Mouse (Mus musculus): Measurements from ENCODE around the gene Cdh13.

Gene Cdh13

DNA sequence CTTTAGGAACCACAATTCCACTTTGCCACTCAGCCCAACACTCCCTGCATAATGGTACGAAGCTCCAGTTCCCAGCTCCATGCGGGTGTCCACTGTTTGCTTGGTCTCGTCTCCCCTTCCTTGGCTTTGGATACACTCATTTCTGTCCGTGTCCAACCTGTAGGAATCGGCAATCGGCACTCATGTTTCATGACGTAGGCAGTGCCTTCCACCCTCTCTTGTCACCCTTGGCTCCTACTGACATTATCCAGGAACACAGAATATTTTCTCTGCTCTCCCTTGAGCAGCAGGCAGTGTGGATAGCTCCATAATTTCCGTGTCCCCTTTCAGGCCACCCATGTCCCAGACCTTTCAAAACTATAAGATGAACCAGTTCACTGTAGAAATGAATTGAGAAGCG lies 97.2 kb downstream of the Cdh13 start:
- no peak for DNase-seq (ENCODE audit: low read depth, low spot score)

DNA sequence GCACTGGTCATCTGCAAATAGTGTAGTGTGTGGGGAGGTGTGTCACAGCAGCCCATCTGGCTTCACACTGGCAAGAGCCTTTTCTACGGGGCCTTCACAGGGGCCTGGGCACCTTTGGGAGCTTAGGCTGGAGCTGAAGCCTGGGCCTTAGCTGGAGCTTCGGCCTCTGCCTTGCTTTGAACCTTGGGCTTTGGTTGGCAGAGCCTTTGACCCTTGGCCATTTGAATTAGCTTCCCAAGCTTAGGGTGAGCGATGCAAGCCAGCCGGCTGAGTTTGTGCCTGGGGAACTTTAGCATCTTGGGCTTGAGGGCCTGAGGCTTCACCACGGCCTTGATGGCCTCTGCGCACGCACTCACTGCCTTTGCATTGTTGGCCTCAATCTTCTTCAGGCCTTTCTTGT lies 98.1 kb downstream of the Cdh13 start:
- DNase-seq (ENCODE audit: low read depth, low spot score): no peak

DNA sequence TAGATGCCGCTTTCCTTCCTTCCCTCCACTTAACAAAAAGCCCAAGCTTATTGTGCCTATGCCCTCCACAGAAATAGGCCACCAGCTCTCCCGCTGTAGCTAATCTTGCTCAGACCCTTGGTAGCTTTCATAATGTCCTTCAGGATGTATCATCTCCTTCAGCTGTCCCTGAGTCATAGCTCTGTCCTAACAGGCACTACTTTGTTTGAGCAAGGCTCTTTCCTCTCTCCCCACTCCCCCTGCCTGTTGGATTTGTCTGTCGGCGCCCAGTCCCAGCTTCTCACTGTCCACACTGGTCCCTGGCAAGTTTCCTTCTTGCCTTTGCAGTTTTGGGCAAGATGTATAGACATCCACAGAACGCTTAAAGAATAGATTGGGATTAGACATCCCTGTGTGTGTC lies 100.8 kb downstream of the Cdh13 start:
- DNase-seq (ENCODE audit: low read depth, low spot score): no peak

DNA sequence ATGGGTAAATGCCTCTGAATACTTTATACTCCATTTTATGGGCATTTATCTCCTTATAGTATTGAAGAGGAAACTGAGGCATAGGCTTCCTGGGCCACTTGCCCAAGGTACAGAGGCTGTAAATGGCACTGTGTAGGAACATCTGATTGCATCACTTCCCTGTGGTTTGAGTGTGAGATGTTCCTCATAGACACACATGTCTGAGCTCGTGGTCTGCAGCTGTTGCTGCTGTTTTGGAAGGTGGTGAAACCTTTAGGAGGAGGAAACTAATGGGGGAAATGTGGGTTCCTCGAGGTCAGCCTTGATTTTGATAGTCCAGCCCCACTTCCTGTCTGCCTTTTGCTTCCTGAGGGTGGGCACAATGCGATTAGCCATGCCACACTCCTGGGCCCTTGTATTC lies 105.9 kb downstream of the Cdh13 start:
- DNase-seq (ENCODE audit: low read depth, low spot score): no peak

DNA sequence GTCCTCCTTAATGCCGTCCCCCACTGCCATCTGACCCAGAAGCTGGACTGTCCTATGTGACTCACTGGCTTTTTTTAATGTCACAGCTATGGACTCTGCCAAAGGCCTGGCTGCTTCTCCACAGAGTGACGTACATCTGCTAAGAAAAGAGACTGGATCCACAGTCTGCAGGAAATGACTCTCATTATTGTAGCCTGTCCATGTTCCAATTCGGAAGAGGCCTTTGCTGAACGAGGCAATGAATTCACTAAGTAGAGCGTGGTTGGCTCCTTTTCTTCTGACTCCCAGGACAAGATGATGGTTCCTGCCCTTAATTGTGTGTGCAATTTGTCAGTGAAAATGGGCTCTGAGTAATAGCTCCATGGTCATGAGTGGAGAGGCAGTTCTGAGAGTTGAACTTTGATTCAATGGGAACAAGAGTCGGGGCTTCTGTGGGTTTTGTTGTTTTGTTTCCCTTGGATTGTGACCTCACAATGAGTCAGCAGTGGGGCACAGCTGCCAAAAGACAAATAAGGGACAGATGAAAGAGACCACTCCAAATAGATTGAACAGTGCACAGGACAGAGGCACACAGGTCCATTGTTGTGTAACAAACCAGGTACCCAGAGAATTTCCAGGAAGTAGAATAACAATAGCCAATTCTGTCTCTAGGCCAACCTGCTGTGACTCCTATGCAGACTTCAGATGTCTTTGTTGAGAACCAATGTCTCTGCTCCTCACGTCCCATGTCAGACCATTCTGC lies 110.5 kb downstream of the Cdh13 start:
- no peak for DNase-seq (ENCODE audit: low read depth, low spot score)

DNA sequence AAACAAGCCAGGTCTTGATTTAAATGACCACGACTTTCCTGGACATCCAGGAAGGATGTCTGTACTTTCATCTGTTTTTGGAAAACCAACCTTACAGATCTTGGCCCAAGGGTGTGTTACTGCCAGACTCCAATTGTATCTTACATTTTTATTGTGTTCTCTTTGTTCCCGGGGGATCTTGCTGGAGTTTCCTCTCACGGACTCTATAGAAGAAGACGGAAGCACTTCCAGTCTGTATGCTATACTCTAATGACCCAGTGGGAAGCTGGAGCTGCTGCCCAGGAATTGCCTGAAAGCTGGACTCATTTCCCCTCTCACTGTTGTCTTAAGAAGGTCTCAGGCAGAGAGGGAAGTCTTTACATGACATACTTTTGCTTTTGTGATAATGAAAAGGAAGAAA lies 111.6 kb downstream of the Cdh13 start:
- no peak for DNase-seq (ENCODE audit: low read depth, low spot score)

DNA sequence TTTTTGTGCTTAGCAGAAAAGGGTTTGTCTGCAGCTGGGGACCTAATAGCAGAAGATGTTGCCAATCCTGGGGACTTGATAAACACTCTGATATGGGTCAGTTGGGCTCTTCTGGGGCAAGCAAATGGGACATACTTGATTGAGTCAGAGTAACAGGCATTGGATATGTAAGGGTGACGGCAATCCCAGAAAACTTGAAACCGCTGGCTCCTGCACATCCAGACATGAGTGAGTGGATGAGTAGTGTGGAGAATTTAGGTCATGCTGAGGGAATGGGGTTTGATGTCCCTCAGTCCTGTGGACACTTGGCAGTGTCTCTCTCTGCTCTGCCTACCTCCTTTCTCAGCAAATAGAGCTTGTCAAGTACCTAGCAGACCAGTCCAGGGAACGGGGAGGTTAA lies 121.3 kb downstream of the Cdh13 start:
- DNase-seq (ENCODE audit: low read depth, low spot score): no peak

DNA sequence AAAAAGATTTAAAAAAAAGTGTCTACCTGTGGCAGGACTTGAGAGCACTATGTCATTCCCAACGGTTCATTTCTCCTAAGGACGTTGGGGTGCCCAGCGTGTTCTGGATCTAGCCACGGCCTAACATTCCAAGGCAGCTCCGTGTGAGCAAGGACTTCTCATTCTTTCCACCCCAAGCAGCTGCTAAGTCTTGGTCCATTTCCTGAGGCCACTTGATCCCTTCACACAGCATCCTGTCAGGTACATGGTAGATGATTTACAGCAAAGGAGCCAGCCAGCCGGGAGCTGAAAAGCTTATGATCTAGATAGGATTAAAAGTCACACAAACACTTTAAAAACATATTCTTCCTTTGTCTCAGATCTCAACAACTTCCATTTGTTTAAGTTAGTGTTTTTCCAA lies 123.8 kb downstream of the Cdh13 start:
- no peak for DNase-seq (ENCODE audit: low read depth, low spot score)

DNA sequence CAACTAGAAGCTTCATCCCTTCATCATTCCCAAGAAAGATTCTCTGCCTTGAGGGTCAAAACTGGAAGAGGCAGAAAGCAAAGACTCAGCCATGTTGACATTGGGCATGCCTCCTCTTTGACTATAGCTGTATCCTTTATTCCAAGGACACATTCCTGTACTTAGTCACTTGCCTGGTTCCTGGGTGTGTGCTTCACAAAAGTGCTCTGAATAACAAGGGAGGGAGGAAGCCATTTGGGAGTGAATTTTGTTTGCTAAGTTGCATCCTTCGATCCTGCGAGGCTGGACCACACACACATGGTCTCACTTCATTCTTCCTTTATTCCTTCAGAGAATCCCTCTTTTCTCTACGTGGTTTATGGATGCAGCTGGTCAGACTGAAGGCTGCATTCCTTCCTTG lies 125.9 kb downstream of the Cdh13 start:
- no peak for DNase-seq (ENCODE audit: low read depth, low spot score)

DNA sequence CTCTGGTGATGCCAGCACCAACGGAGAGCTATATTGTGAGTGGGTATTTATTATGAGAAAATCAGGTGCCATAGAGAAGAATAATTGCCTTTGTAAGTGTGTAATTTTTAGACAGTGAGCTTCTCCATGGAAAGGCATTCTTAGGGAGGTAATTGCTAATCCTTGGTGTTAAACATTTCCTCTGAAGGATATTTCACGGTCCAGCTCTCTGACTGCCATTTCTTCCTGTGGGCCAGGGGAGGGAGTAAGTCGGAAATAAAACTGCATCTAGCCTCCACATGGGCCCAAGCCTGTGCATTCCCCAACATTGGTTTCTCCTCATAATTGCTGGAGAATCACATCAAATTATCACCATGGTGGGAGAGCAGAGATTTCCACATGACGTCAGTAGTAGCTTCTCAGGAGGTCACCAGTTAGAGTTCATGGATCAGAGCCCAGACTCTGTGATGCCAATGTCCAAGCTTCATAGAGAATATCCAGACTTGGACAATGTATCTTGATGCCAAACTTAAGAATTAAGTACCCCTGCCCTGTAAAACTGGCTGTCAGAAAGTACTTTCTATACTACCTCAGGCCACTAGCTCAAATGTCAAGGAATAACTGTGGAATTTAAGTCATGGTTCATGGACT lies 126.9 kb downstream of the Cdh13 start:
- no peak for DNase-seq (ENCODE audit: low read depth, low spot score)

DNA sequence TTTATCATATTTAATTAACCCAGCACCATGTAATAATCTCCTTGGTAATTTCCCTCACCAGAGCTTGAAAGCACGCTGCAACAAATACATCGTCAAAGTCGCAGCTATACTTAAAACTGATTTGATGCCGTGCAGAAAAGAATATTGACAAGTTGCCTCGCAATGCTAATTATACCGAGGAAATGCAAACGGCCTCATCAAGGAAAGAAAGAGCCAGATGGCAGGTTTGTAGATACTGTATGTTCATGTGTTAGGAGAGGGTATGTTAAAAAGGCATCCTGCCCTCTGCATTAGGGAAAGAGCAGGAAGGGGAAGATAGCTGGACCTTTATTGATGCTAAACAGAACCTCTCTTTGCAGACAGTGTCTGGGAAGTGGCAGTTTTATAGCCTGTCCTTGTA lies 132.1 kb downstream of the Cdh13 start:
- no peak for DNase-seq (ENCODE audit: low read depth, low spot score)

DNA sequence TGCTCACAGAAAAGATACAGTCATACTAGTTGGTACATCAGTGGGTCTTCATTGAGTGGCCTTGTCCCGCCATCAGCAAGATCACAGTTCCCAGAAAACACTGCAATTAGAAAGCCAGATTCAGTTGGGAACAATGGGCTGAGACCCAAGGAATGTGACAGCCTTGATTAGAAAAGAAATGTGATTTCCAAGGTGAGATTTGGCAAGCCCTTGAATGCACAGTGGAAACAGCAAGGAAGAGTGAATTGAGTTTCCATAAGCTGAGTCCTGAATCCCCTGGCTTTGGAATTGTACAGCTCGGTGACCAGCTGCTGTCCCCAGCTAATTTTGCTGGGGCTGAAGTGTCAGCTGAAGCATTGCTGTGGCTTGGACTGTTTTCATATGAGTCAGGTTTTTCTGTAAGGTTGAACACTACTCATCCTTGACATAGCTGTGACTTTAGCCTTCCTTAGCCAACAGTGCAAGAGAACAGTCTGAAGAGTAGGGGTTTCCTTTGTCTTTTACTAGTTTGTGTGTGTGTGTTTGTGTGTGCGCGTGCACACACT lies 133.3 kb downstream of the Cdh13 start:
- no peak for DNase-seq (ENCODE audit: low read depth, low spot score)

DNA sequence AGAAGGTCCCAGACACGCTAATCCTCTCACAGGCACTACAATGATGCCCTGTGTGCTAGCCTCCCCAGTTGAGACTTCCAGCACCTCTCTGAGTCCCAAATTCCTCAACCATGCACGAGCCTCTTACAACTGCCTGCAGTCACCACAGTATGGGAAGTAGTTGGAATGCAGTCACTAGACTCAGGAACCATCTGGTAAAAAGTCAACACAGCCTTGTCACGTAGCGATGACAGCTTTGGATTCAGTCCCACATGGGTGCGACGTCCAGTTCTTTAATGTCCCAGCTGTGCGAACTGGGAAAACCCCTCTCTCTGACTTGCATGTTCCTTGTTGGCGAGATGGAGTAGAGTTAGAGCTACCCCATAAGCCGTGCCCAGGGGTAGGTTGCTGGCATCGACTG lies 139.1 kb downstream of the Cdh13 start:
- no peak for DNase-seq (ENCODE audit: low read depth, low spot score)

DNA sequence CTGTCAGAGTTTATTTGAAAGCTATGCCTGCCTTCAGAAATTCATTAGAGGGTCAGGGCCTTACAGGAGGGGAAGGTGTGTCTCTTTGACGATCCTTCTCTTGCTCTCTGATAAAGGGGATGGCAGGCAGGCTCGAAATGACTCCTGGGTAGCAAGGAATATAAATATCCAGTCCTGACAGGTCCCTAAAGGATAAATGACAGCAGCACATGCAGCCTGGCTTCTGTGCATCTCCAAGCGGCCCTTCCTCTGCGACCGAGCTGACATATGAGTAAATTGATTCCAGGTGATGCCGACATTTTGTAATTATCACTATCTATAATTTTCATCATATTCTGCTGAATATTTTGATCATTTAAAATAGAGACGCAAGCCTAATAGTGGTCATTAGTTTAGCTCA lies 145.4 kb downstream of the Cdh13 start:
- no peak for DNase-seq (ENCODE audit: low read depth, low spot score)

DNA sequence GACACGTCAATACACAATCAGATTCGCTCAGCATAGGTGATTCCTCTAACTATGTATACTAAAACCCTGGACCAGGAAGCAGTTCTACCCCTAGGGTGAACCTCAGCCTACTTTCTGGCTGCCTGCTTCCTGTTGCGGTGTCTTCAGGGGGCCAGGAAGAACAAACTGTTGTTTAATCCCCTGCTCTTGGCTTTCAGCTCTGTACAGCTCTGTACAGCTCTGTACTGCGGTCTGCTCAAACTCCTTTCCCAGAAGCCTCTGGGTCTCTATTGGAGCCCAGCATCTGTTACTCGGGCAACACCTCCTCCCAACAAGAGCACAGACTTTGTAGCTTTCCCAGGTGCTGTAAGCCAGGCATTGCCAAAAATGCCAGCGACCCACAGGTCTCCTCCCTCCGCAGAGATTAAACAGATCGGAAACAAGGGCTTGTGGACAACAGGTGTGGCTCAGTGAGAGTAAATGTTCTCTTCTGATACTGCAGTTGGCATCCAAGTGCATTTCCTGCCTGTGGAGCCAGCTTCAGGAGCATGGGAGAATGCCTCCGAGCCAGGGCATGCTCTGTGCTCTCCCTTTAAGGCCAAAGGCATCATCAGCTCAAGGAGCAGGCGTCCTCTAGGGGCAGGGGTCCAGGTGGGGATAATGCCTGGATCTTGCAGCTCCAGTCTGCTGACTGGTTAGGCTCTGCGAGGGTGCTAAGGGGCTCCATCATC lies 148.4 kb downstream of the Cdh13 start:
- no peak for DNase-seq (ENCODE audit: low read depth, low spot score)

DNA sequence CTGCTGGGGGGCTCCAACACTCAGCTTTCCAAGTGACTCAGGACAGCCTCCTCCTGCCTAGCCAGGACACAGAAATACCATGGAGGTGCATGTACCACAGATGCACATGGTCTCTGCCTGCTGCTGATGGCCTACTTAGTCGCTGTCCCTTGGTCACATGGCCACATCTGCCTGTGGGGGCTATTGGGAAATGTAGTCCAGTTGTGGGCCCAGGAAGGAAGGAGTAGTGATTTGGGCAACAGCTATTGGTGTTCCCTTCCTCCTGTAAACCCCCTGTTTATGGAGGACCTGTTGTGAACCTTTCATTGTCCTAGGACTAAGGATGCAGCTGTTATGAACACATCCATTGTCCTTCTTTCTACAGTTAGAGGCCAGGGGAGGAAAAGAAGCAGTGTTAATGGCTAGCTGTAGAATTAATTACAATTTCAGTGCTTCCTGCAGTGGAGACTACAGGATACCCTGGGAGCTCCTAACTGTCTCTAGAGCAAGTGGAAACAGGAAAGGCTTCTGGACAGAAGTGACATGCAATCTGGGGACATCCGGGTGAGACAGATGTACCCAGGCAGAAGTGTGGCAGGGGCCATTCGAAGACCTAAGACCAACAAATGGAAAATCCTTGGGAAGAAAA lies 150.1 kb downstream of the Cdh13 start:
- no peak for DNase-seq (ENCODE audit: low read depth, low spot score)

DNA sequence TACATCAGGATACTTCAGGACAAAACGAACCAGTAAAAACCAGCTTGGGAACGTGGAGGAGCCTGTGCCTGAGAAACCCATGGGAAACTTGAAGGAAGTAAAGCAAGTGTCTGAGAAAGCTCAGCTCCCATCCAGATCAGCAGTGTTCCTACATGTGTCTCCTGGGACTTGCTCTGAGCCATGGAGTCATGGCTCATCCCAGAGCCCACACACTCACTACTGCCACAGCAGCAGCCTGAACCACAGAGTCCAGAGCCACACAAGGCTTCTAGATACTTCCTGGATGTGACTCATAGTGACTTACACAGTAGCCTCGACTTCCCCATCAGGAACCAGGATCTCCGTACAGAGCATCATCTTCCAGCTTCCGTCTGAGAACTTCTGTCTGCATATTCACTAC lies 153.2 kb downstream of the Cdh13 start:
- no peak for DNase-seq (ENCODE audit: low read depth, low spot score)

DNA sequence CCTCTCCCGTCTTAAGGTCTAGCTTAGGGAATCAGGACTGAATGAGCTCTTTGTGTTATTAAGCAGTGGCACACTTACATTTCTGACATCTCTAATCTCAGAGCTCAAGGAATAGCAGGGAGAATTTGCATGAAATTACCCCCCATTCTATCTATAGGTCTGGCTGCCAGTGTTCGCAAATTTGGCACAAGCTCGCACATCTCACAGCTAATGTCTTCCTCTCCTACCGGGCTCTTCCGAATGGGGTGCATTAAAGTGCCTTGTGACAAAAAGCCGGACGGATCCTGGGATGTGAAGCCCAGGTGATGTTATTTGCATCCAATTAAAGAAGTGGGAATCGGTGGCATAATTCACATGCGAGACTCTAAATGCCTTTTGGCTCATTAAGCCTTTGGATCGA lies 153.6 kb downstream of the Cdh13 start:
- no peak for DNase-seq (ENCODE audit: low read depth, low spot score)

DNA sequence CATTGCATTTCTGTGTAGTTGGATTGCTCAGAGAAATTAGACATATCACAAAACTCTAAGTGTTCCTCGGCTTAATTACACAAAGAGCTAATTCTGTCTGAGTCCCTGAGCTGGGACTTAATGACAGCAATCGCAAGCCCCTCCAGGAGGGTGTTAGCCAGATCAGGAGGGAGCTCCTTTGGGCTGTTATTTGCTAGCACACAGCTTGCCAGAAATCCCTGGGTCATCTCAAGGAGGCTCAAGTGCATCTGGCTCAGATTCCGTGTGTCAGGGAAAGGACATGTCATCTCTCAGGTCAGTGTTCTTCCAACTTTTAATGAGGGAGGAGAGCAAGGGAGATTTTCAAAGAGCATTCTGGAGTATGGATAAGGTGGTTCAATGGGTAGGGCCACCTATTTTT lies 154.3 kb downstream of the Cdh13 start:
- DNase-seq (ENCODE audit: low read depth, low spot score): peak; percentile 19

DNA sequence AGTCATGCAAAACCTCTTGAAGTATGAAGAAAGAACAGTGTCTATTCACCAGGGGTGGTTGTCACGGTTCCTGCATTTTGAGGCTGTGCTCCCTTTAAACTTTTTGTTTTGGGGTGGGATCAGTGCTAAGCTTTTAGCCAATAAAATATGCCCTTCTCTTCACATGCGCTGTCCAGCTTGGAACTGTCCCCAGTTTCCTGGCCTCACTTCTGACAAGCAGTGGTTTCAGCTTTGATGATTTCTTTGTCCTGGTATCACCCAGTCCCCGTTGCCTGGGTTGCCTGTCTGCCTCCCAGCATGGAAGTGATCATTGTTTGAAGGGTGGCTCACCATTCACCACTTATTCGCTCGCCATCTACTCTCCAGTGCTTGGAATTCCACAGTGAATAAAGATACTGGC lies 156.3 kb downstream of the Cdh13 start:
- DNase-seq (ENCODE audit: low read depth, low spot score): no peak

DNA sequence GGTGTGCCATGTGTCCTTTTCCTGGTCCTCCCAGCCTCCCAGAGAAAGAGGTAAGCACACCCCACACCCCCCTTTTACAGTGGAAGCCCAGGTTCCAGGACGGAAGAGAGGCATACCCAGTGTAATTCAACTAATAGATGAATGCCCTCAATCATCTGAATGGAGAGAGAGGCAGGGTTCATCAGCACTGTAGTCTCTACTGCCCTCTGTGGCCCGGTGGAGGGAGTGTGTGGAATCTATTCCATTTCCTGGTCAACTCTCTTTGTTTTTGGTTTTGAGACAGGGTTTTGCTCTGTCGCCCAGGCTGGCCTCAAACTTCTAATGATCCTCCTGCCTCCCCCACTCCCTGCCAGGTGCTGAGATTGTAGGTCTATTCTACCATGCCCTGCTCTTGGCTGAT lies 159.8 kb downstream of the Cdh13 start:
- DNase-seq (ENCODE audit: low read depth, low spot score): no peak

DNA sequence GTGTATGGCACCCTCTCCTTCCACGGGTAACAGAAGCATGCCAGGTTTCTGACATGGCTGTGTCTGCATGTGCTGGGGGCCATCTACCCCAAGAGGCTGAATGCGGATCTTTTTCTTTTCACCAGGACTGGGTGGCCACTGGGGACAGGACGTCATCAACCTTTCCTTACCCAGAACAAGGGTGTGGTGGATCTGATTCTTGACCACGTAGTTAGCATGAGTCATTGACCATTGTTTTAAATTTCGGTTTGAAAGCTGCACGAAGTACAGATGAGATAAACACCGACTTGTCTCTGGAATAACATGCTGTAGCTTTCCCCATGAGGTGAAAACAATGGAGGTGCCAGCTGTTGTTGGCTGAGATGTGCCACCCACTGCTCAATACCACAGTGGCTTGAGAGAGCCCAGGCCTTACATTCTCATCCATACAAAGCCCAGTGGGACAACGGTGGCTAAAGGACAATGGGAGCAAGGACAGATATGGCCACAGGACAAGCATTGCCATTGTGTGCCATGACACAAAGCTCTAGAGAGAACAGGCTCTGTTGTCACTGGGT lies 161.2 kb downstream of the Cdh13 start:
- DNase-seq (ENCODE audit: low read depth, low spot score): no peak

All from retina, postnatal 7 days (tissue).